Mouse (Mus musculus): Measurements from ENCODE around the gene Ccdc181. TPM values are rescaled to one million over a fixed set of nuclear protein-coding genes. Genes with fewer than 3 reads are reported as not detected.
"Not testable (repeated sequence)": the region's sequence is repeated elsewhere in the genome, so short reads cannot be mapped to it uniquely, and the experiment has no call there.

Gene Ccdc181
- polyA plus RNA-seq (2015; fragmentation: Nextera tagmentation; extraction: Ambion mirVana) = 23.9 and 26.4 TPM in 2 replicates

GRCm38 (mm10) chr1:164275455-164275954, at the start of gene Ccdc181:
Gene Ccdc181 (plus strand): TSS chr1:164275585.
- Histone ChIP-seq H3K27ac (ENCODE audit: low read depth, low read length) (peak within 1 kb of the TSS; percentile 85), H3K9ac (ENCODE audit: low read depth, low read length) (peak within 1 kb of the TSS; percentile 68), H3K4me3 (ENCODE audit: low read length) (peak within 1 kb of the TSS; percentile 61), H3K36me3 (ENCODE audit: control insufficient read depth, insufficient read depth, low read length) (0 out of 2 replicates have a peak, but pooled peaks cover 2% of the 10 kb centered on the region), H3K4me2 (ENCODE audit: low read length) (peak within 1 kb of the TSS; percentile 61), H3K9me3 (ENCODE audit: control insufficient read depth, low read length) (no peaks in the 10 kb centered on the region), H3K4me1 (ENCODE audit: control insufficient read depth, insufficient read depth, low read depth, low read length) (no peaks in the 10 kb centered on the region), H3K27me3 (replicated peaks; ENCODE audit: control insufficient read depth, insufficient read depth, low read length) (no peaks in the 10 kb centered on the region)
- ATAC-seq = peak; percentile 100
- WGBS = 0% methylated on average over 30 of the region's 31 CpGs

DNA sequence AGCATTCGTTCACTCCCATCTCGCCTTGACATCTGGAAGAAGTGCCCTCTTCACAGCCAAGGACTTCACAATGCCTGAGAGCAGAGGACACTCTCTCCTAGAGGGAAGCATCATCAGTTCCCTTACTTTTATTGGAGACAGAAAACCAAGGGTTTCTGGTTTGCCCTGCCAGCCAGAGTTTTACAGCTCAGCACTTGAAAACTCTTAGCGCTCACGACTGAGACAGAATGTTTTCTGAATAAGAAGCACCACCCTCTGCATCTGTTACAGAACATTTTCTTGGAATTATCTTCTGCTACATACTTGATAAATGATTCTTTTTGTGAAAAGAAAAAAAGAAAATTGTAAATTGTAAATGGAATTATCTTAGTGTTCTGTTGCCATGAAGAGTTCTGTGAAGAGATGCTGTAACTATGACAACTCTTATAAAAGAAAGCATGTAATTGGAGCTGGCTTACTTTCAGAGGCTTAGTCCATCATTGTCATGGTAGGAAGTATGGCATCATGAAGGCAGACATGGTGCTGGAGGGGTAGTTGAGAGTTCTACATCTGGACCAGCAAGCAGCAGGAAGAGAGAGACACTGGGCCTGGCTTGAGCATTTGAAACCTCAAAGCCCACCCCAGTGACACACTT, 43.3 kb upstream of the Ccdc181 start:
- H3K4me1 ChIP-seq (ENCODE audit: control insufficient read depth, insufficient read depth, low read depth, low read length); H3K4me2 ChIP-seq (ENCODE audit: low read length); H3K9ac ChIP-seq (ENCODE audit: low read depth, low read length); H3K27me3 ChIP-seq (replicated peaks; ENCODE audit: control insufficient read depth, insufficient read depth, low read length); H3K36me3 ChIP-seq (ENCODE audit: control insufficient read depth, insufficient read depth, low read length); H3K9me3 ChIP-seq (ENCODE audit: control insufficient read depth, low read length); ATAC-seq; H3K27ac ChIP-seq (ENCODE audit: low read depth, low read length); H3K4me3 ChIP-seq (ENCODE audit: low read length): not testable (repeated sequence)
- WGBS = 72% methylated on average over 2 of the region's 4 CpGs

- H3K27me3 ChIP-seq (replicated peaks; ENCODE audit: control insufficient read depth, insufficient read depth, low read length) = no peaks in the 10 kb centered on the region
- ATAC-seq = no peak
- no peak overlapping the region for H3K4me2 ChIP-seq (ENCODE audit: low read length)
- H3K4me3 ChIP-seq (ENCODE audit: low read length) = no peak overlapping the region
- no peak overlapping the region for H3K27ac ChIP-seq (ENCODE audit: low read depth, low read length)
- no peaks in the 10 kb centered on the region for H3K4me1 ChIP-seq (ENCODE audit: control insufficient read depth, insufficient read depth, low read depth, low read length)
- WGBS = 95% methylated on average over 1 of the region's 1 CpGs
- no peak overlapping the region for H3K9ac ChIP-seq (ENCODE audit: low read depth, low read length)
- H3K9me3 ChIP-seq (ENCODE audit: control insufficient read depth, low read length) = no peaks in the 10 kb centered on the region
- no peaks in the 10 kb centered on the region for H3K36me3 ChIP-seq (ENCODE audit: control insufficient read depth, insufficient read depth, low read length)
These were observed 41.9 kb upstream of the Ccdc181 start for GRCm38 (mm10) chr1:164233447-164233846.

- 68% methylated on average over 7 of the region's 7 CpGs for WGBS
- no peaks in the 10 kb centered on the region for H3K9me3 ChIP-seq (ENCODE audit: control insufficient read depth, low read length)
- H3K27me3 ChIP-seq (replicated peaks; ENCODE audit: control insufficient read depth, insufficient read depth, low read length) = no peaks in the 10 kb centered on the region
- H3K4me3 ChIP-seq (ENCODE audit: low read length) = no peak overlapping the region
- no peak overlapping the region for H3K9ac ChIP-seq (ENCODE audit: low read depth, low read length)
- H3K4me2 ChIP-seq (ENCODE audit: low read length) = no peak overlapping the region
- H3K27ac ChIP-seq (ENCODE audit: low read depth, low read length) = no peak overlapping the region
- no peaks in the 10 kb centered on the region for H3K4me1 ChIP-seq (ENCODE audit: control insufficient read depth, insufficient read depth, low read depth, low read length)
- H3K36me3 ChIP-seq (ENCODE audit: control insufficient read depth, insufficient read depth, low read length) = no peaks in the 10 kb centered on the region
- ATAC-seq = no peak
These were observed 40.3 kb upstream of the Ccdc181 start for GRCm38 (mm10) chr1:164235078-164235477.

DNA sequence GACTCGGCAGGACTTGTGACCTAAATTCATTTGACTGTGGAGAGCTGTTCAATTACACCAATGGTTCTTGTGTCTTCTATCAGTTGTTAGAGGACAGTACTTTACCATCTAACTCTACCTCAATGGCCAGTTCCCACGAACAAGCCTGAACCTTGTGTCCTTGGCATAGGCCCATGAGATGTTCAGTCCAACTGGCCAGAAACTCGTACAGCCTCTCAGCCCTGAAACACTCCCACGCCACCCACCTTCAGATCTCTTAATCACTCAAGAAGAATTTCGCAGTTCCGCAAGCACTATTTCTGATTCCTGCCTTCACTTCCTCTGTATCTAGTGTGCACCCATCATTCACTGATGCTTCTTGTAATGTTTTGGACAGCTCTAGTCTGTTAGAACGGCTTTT, 39.3 kb upstream of the Ccdc181 start:
- H3K9me3 ChIP-seq (ENCODE audit: control insufficient read depth, low read length) = no peaks in the 10 kb centered on the region
- H3K4me2 ChIP-seq (ENCODE audit: low read length) = no peak overlapping the region
- no peak for ATAC-seq
- no peak overlapping the region for H3K9ac ChIP-seq (ENCODE audit: low read depth, low read length)
- no peak overlapping the region for H3K27ac ChIP-seq (ENCODE audit: low read depth, low read length)
- H3K27me3 ChIP-seq (replicated peaks; ENCODE audit: control insufficient read depth, insufficient read depth, low read length) = no peaks in the 10 kb centered on the region
- H3K36me3 ChIP-seq (ENCODE audit: control insufficient read depth, insufficient read depth, low read length) = no peaks in the 10 kb centered on the region
- H3K4me3 ChIP-seq (ENCODE audit: low read length) = no peak overlapping the region
- WGBS = 70% methylated on average over 7 of the region's 7 CpGs
- H3K4me1 ChIP-seq (ENCODE audit: control insufficient read depth, insufficient read depth, low read depth, low read length) = no peaks in the 10 kb centered on the region

- no peak overlapping the region for H3K4me3 ChIP-seq (ENCODE audit: low read length)
- no peak overlapping the region for H3K9ac ChIP-seq (ENCODE audit: low read depth, low read length)
- 87% methylated on average over 2 of the region's 2 CpGs for WGBS
- H3K4me1 ChIP-seq (ENCODE audit: control insufficient read depth, insufficient read depth, low read depth, low read length) = no peaks in the 10 kb centered on the region
- no peaks in the 10 kb centered on the region for H3K27me3 ChIP-seq (replicated peaks; ENCODE audit: control insufficient read depth, insufficient read depth, low read length)
- H3K36me3 ChIP-seq (ENCODE audit: control insufficient read depth, insufficient read depth, low read length) = no peaks in the 10 kb centered on the region
- H3K4me2 ChIP-seq (ENCODE audit: low read length) = no peak overlapping the region
- no peak for ATAC-seq
- H3K27ac ChIP-seq (ENCODE audit: low read depth, low read length) = no peak overlapping the region
- no peaks in the 10 kb centered on the region for H3K9me3 ChIP-seq (ENCODE audit: control insufficient read depth, low read length)
These were observed 33.9 kb upstream of the Ccdc181 start for GRCm38 (mm10) chr1:164241494-164241893.

DNA sequence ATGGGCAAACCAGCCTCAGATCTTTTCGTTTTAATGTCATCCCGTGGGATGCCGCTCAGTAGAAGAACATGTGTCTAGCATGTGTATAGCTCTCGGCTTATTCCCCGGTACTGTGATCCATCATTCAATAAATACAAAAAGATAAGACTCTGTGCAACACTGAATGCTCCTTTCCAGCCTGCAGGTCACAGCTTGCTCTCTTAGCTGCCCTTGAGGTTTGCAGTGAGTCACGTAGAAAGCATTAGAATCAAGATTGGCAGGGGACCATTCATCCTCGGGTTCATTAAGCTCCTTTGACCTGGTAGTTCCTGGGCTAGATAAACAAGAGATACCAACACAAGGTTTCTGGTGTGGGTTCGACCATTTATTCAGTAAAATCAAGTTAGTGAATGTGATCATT, 32.6 kb upstream of the Ccdc181 start:
- WGBS = 70% methylated on average over 8 of the region's 8 CpGs
- Histone ChIP-seq H3K4me2 (ENCODE audit: low read length) (no peak overlapping the region), H3K27ac (ENCODE audit: low read depth, low read length) (no peak overlapping the region), H3K4me3 (ENCODE audit: low read length) (no peak overlapping the region), H3K9ac (ENCODE audit: low read depth, low read length) (no peak overlapping the region), H3K4me1 (ENCODE audit: control insufficient read depth, insufficient read depth, low read depth, low read length) (peaks cover 4% of the 10 kb centered on the region), H3K36me3 (ENCODE audit: control insufficient read depth, insufficient read depth, low read length) (no peaks in the 10 kb centered on the region), H3K9me3 (ENCODE audit: control insufficient read depth, low read length) (no peaks in the 10 kb centered on the region), H3K27me3 (replicated peaks; ENCODE audit: control insufficient read depth, insufficient read depth, low read length) (no peaks in the 10 kb centered on the region)
- ATAC-seq = no peak

- 37% methylated on average over 8 of the region's 8 CpGs for WGBS
- no peak overlapping the region for H3K27ac ChIP-seq (ENCODE audit: low read depth, low read length)
- no peaks in the 10 kb centered on the region for H3K27me3 ChIP-seq (replicated peaks; ENCODE audit: control insufficient read depth, insufficient read depth, low read length)
- peaks cover 21% of the 10 kb centered on the region for H3K4me1 ChIP-seq (ENCODE audit: control insufficient read depth, insufficient read depth, low read depth, low read length)
- H3K4me3 ChIP-seq (ENCODE audit: low read length) = no peak overlapping the region
- H3K36me3 ChIP-seq (ENCODE audit: control insufficient read depth, insufficient read depth, low read length) = no peaks in the 10 kb centered on the region
- no peaks in the 10 kb centered on the region for H3K9me3 ChIP-seq (ENCODE audit: control insufficient read depth, low read length)
- peak overlapping the region; percentile 76 for H3K4me2 ChIP-seq (ENCODE audit: low read length)
- peak overlapping the region; percentile 6; the same call in 1 of the 2 replicates for H3K9ac ChIP-seq (ENCODE audit: low read depth, low read length)
- no peak for ATAC-seq
These were observed 27.9 kb upstream of the Ccdc181 start for GRCm38 (mm10) chr1:164247442-164247841.

GRCm38 (mm10) chr1:164247971-164248370, 27.4 kb upstream of the Ccdc181 start:
- H3K9ac ChIP-seq (ENCODE audit: low read depth, low read length) = peak overlapping the region; percentile 80
- peak overlapping the region; percentile 76 for H3K4me2 ChIP-seq (ENCODE audit: low read length)
- H3K36me3 ChIP-seq (ENCODE audit: control insufficient read depth, insufficient read depth, low read length) = no peaks in the 10 kb centered on the region
- H3K4me3 ChIP-seq (ENCODE audit: low read length) = peak overlapping the region; percentile 57
- ATAC-seq = no peak
- 6% methylated on average over 10 of the region's 10 CpGs for WGBS
- H3K27ac ChIP-seq (ENCODE audit: low read depth, low read length) = peak overlapping the region; percentile 79; the same call in 1 of the 2 replicates
- peaks cover 21% of the 10 kb centered on the region for H3K4me1 ChIP-seq (ENCODE audit: control insufficient read depth, insufficient read depth, low read depth, low read length)
- H3K27me3 ChIP-seq (replicated peaks; ENCODE audit: control insufficient read depth, insufficient read depth, low read length) = no peaks in the 10 kb centered on the region
- no peaks in the 10 kb centered on the region for H3K9me3 ChIP-seq (ENCODE audit: control insufficient read depth, low read length)
